Mouse (Mus musculus) embryo, embryonic 11.5 days (tissue): Measurements from ENCODE around the gene Otof.

ENCODE experiments used
- DNase-seq: peaks from one replicate; pipeline ENCODE4 v3.0.0-alpha.2; 2012; ENCODE audit warnings: low read depth, low spot score

Otof gene

DNA sequence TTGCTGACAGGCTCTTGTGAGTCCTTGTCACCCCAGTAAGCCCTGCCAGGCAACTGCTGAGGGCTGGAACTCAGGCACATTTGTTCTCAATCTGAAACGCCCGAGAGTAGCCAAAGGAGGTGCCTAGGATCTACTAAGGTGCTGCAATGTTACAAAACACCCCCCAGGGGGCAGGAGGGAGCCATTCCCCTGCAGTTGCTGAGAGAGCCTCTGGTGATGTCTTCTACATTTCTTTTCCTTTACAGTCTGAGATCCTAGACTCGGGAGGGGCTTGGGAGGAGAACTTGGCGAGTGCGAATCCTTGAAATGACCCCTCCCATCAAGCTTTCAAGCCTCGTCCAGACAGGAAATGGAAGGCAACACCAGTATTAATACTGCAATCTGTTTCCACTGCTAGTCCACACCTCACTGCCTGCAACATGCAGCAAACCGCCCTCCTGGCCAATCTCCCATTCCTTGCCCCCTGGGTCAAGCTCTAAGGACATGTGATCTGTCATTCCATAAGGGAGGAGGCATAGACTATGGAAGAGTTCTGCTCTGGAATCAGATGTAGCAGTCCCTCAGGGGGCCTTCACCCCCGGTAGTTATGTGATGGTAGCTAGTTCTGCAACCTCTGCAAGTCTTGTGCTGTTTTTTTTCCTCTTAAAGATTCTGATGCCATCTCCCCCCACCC lies 38.0 kb downstream of the Otof start:
- DNase-seq = peak; percentile 27

DNA sequence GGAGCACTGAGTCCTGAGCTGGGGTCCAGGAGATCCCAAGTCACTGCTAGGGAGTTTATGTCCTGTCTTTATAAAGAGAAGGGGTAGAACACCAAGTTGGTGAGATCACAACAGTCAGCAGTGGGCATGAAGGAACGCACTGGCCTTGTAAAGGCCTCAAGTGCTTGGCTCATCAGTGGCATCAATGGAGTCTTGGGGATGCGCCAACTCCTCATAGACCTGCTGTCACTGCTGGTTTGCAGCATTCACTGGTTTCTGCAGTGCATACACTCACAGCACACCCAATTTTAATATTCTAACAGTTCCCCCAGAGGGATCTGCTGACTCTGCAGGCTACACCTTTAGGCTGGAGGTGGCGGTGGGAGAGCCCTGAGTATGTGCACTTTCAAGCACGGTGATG lies 38.6 kb downstream of the Otof start:
- DNase-seq = no peak

DNA sequence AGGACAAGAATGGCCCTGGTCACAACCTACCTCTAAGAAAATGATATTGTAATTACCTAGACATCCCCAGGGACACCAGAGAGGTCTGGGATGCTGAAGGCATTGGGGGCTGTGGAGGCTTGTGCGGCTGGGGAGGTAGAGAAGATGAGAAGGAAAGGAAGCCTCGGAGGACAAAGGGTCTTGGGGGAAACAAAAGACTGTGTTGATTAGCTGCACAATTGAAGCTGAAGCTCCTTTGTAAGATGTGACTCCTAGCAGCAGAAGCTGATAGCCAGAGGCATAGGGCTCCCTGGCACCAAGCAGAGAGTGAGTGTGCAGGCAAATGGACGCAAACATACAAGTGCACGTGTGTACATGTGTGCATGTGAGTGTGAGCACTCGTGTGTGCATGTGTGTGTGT lies 45.1 kb downstream of the Otof start:
- DNase-seq = no peak

DNA sequence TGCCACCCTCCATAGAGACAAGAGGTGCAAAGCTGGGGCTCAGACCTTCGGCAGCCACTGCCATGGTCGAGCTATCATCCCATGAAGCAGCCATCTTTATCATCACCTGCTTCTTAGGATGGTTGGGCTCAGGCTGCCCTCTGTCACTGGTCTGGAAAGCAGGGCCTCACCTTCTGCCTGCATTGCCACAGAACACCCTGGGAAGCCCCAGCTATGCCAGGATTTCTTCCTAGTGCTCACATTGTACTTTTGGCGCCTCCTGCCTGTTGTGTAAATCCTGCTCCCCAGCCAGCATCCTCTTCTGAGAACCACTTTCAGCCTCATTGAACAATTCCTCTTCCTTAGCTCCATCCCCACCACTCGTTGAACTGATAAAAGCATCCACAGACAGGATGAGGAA lies 45.9 kb downstream of the Otof start:
- DNase-seq = no peak

DNA sequence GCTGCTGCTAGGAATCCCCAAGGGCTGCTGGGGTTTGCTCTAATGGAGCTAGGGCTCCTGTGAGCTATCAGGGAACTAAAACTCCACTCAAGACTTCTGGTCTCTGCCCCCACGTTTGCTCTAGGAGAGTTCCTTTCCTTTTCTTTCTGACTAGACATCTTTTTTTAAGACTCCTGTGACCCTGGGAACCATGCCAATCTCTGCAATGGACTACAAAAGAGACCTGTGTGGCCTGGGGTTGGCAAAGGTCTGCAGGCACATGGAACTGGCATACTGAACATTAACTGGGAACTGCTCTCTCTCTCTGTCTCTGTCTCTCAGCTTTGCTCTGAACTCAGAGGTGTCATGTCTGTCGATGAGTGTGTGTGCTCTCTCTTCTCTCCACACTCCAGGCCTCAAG lies 46.4 kb downstream of the Otof start:
- DNase-seq = no peak

DNA sequence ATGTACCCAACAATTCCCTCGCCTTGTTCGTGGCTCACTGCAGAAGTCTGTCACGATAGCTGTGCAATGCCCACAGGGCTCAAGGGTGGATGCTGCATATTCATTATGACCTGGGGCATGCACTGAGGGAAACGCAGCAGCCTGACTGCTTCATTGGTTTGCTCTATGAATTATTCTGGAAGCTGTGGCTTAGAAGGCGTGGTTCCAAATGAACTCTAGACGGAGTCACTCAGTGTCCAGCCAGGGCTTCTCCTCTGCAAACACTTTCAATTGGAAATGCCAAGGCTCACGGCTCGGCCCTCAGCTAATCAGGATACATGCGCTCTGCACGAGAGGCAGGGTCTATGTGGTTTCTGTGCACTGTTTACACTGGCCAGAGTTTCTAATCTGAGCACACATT lies 50.2 kb downstream of the Otof start:
- no peak for DNase-seq

DNA sequence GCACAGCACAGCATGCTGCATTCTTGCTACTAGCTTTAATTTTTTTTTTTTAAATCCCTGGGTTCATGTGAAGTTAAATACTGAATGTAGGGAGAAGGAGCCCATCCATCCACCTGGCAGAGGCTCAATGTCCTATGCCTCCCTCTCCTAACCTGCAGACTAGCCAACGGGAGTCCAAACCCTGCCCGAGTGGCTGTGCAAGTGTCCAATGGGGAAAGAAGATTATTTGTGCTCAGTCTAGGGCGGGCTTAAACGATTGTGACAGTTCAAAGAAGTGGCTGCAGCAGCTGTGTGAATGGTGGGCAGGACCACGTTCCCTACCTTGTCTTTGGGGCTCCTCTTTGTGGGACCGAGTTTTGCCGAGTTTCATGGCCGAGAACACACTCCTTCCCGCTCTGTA lies 54.9 kb downstream of the Otof start:
- peak; percentile 11 for DNase-seq

DNA sequence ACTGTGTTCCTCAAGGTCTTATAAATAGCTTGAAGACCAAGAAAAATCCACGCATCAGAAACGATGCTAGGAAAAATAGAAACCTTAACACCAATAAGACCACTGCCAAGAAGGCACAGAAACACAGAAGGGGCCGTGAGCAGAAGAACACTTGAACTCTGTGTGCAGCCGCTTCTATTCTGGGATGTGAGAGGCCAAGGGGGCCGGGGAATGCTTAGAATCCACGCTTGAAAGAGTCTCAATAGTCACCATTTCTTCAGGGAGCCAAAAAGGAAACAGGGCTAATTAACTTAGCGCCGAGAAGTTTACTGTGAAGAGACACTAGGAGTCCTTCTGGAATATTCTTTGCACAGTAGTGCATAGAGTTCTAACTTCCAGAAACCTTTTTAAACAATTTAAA lies 60.6 kb downstream of the Otof start:
- DNase-seq = no peak

DNA sequence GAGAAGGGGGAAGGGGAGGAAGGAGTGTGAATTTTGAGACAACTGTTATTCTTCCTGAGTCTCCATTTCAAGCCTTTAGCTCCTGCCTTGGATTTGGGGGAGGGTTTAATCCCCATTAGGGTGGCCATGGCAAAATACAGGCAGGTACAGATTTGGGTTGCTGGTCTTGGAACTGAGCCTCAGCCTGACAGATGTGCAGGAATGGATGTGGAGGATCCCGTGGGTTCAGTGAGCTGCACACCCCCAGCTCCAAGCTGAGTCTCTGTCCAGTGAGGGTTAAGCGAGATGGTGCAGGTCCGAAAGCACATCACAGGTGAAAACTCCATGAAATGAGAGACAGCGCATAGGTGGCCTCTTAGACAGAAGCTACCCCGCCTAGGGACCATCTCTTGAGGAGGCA lies 61.2 kb downstream of the Otof start:
- DNase-seq = no peak

DNA sequence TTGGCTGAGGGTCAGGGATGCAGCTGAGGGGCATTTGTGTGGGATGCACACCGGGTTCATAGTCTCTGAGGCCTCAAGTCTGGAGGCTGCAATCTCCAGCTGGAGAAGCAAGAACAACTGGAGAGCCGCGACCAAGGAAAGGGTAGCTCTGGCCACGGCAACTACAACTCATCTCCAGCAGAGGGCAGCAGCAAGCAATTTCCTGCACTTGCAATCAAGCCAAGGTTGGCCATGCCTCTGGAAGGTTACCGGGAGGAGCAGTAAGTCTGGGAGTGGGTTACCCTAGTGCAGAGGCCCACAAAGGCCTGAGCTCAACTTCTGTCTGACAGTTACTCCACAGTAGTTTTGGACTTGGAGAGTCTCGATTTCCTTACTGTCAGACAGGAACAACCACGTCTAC lies 70.3 kb downstream of the Otof start:
- DNase-seq = peak; percentile 62

DNA sequence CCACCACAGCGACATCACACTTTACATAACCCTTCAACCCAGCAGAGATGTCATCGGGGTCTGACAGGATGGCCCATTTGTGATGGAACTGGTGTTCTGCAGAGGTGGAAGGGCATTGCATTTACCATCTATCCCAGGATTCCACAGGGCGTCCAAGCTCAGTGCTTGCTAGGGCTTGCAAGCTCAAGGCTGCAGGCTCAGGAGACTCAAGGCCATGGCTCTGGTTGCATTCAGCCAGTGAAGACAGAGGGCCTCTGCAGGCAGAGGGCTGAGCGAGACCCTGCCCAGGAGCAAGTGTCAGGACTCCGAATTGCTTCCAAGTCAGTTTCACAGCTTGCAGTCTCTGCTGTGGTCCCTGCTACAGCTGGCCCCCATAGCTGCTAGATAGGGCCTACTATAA lies 71.9 kb downstream of the Otof start:
- DNase-seq = no peak

DNA sequence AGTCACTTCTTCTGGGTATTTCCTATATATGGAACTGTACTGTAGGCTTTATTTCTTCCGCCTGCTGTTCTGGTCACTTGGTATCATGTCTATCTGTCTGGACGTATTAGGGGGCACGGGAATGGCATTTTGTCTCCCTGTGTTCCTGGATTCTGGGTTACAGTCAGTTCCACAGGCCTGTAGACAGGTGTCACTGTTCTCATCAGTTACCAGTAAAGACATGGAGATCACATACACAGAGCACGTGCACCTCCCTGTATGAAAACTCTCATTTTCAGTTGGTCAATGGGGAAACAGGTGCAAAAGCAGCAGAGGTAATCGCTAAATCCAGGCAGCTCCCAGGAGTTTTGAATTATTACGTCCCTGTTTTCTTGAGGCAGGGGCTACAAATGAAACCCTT lies 74.0 kb downstream of the Otof start:
- no peak for DNase-seq

DNA sequence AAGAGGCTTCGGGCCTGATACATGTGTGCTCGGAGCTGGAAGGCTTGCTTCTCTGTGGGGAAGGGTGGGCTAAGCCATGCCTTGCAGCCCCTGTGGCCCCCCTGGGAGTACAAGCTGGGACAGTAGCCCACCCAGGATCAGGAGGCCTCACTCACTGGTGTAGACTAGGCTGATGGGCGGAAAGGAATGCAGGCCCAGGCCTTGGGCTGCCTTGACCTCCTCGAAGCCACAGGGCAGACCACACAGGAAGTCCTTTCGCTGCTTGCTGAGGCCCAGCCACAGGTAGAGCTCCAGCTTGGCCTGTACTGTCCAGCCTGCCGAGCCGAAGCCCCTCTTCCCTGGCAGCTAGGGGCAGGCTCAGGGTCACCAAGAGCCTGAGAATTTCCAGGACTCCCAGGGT lies 78.9 kb downstream of the Otof start:
- no peak for DNase-seq

DNA sequence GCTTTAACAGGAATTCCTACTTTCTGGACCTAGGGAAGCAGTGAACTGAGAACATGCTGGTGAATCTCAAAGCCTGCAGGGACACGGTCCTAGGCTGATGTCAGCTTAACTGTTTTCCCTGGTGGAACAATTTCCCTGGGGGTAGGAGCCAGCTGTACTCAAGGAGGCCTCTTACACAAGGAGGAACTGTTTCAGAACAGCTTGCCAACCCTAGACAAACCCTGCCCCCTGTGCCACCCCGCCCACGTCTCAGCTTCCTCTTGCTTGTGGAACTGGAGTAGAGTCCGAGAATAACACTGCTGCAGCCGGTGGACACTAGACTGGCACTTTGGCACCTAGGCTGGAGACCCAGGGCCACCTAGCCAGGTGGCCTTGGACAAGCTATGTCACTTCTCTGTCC lies 92.3 kb downstream of the Otof start:
- no peak for DNase-seq

DNA sequence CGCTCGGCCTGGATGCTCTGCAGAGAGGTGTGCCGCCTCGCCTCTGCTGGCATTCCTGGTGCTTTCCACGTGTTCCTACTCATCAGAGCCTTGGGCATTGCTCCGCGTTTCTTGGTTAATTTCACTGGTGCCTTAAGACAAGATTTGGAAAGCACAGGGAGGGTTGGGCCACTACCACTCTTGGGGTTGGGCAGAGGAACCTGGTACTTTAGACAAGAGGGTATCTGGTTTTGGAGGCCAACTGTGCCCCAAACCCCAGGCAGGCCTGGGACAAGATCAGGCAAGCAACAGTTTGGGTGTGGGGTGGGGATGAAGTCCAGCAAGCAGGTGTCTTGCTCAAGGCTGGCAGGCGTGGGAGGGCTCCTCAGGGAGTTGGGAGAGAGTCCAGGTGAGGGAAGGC lies 94.3 kb downstream of the Otof start:
- DNase-seq = no peak

DNA sequence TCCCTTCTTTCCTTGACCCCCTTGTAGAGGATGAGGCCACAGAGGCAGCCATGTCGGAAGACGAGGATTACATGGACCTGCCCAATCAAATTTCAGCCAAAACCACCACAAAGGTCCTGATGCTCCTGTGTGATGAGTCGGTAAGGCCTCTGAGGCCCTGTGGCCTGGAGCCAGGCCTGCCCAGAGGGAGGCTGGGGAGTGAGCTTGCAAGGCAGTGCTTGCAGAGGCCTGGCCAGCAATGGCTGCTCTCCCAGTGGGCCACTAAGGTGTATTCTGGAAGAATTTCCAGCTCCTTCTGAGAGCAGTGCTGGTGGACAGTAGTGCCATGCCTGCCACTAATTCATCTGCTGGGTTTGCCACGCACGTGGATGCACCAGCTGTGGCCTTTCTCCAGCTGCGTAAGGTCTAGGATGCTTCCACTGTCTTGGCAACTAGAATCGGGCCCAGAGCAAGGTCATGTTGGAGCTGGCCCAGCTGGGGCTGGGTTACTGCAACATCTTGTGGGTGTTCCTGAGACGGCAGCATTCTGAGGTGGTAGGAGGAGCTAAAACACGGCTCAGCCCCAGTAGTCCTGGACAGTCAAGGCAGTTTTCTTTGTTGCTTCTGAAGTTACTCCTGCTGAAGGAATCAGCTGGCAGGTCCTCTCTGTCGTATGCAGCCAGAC lies 103.2 kb downstream of the Otof start:
- no peak for DNase-seq

DNA sequence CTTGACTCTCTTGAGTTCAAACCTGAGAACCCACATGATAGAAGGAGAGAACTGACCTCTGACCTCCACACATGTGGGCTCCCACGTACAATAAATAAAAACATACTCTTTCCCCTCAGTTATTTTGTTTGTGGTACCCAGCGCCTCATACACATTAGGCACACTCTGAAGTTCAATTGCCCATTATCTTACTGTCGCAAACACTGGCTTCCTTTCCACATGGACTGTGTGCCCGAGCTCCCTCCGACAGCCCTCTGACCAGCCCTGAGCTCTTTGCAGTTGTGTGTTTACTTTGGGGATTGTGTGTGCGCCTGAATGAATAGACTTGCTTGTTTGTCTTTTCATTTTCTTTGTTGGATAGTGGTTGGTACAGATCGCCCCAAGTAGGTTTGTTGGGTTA lies 105.1 kb downstream of the Otof start:
- no peak for DNase-seq

DNA sequence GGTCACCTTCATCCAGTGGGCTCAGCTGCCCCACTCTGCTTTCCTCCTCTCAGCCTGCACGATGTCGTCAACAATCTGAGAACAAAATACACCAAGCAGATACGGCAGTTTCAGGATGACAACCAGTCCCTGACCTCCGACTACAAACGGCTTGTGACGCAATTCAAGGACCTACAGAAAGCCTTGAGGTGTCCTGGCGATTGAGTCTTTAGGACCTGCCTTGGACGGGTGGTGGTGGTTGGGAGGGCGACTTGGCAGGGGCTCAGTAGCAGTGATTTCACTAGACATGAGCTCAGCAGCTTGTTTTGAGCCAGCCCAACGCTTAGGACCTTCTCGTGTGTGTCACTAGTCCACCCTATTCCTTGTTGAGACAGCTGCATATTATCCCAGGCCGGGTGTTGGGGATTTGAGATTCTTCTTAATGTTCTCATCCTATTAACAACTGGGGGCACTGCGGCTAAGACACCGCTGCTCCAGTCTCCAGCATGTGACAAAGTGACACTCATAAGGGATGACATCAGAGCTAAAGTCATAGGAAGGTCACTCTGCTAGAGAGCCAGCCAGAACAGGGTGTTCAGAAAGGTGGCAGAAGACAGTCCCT lies 106.1 kb downstream of the Otof start:
- DNase-seq = no peak

DNA sequence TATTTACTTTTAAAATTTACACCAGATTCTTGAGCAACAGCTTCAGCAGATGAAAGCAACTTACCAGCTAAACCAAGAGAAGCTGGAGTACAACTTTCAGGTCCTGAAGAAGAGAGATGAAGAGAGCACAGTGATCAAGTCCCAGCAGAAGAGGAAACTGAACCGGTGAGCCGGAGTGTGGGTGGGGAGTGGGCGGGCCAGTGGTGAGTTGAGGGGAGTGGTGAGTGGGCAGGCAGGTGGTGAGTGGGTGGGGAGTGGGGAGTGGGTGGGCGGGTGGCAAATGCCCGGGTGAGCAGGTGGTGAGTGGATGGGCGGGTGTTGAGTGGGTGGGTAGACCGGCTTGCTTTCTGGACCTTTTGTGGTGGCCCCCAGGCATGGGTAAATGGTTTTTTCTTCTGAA lies 106.6 kb downstream of the Otof start:
- no peak for DNase-seq

DNA sequence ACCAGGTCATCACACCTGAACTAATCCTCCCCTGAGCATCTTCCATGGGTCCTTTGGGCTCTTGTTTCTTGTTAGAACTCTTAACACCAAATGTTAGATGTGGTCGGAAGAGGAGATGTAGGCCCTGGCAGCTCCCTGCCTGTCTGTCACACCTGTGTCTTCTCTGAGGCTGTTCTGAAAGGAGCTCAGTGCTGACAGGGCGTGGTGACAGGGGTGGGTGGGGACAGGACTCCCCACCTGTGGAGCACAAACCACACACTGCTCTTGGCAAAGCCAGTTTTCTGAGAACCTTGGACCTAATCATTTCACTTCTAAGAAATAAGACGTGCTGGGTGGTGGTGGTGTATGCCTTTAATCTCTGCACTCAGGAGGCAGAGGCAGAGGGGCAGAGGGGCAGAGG lies 108.1 kb downstream of the Otof start:
- DNase-seq = no peak

DNA sequence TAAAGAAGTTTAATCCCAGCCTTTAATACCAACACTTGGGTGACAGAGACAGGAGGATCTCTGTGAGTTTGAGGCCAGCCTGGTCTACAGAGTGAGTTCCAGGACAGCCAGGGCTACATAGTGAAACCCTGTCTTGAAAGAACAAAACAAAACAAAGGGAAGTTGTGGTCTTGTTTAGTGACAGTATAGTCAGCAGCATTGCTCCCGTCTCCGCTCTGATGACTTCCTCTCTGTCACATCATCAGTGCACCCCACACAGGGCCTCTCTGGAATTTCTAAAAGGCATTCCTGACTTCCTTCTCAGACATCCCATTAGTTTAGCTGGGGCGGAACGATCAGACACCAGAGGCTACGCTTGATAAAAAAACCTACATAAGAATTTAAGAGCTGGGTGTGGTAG lies 117.8 kb downstream of the Otof start:
- DNase-seq = no peak

DNA sequence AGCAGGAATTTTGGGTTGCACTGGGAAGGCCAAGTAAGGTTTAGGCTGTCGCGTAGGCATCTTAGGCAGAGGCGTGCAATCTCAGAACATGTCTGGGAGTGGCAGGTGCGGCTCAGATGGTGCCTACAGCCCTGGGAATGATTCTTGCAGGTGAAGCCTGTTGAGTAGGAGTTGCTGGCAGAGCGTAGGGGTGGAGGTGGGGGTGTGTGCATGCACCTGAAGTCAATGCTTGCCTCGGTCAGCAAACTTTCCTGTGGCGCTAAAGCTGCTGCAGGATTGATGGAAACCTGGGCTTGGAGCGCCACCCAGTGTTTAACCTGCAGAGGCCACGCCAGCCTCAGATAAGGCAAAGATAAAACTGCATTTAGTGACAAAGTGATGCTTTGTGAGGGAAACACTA lies 118.6 kb downstream of the Otof start:
- peak; percentile 53 for DNase-seq

DNA sequence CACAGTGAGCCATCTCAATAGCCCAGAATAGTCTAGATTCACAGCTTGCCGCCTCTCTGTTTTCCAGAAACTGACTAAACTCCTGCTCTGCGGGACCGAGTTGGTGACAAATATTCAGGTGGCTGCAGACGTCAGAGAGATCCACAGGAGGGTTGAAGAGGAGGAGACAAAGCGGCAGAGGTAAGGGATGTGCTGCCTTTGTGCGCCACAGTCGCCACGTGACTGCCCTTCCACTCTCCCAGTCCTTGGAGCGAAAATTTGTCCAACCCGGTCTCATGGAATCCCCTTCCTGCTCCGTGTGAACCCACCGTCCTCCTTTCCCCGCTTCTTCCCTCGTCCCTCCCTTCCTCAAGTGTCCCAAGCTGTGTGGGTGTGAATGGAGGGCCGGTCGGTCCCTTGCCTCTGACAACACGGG lies 119.1 kb downstream of the Otof start:
- no peak for DNase-seq
